Mouse (Mus musculus) adrenal gland, postnatal 14 days (tissue): ENCODE results near the gene Igsf9b. TPM values are rescaled to one million over a fixed set of nuclear protein-coding genes. Genes with fewer than 3 reads are reported as not detected.
A peak's percentile ranks its signal among the peaks of the same experiment; 100 is the strongest.

Experiments used
- DNase-seq: peaks from one replicate; pipeline ENCODE4 v3.0.0; 2021; ENCODE audit warnings: mixed read lengths
- total RNA-seq: library from RNA; stranded (reverse); gene quantifications from 2 replicates; pipeline ENCODE4 v1.2.3, GENCODE M21; 2021

Igsf9b gene
- total RNA-seq, 1 experiment from 2014 or later: 4.0 TPM

DNA sequence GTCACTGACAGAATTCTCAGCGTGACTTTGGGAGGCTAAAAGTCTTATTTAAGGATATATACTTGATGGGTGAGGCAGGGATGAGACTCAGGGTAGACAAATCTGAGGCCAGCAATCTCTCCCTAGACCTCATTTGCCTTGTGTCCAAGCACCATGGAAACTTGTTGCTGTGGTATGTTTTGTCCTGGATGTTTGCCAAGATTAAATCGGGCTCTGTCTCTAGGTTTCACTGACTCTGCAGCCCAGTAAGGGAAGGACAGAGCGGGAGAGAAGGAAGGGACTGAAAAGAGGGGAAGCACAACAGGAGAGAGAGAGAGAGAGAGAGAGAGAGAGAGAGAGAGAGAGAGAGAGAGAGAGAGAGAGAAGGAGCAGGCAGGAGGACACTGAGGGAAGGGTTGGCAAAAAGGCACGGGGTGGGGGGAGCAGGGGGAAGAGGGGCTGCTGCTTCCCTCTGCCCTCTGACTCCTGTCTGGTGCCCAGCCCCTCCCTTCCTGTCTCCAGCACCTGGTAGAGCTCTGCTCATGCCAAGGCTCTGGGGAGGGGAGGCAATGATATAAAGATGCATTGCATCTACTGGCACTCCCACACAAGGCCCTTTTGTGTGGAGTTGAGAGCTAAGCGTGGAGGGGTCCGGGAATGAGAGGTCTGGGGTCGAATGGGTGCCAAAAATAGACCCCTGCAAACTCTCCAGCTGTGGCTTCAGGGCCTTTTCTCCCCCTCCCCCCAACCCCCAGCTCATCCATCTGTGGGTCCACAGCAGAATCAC lies 9.3 kb upstream of the Igsf9b start:
- no peak for DNase-seq

DNA sequence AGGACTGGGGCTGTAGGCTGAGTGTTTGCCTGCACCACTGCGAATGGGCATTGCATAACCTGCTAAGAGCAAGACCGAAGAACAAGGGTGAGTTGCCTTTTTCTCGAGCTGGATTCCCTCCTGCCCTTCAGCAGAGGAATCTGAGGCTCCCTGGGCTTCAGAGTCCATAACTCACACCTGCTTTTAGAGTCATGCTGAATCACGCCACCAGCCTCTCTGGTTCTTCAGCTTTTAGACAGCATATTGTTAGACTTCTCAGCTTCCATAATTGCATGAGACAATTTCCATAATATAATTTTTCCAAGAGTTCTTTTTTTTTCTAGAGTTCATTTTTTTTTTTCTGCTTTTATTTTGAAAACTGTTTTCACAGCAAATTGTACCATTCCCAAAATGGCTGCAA lies 4.6 kb upstream of the Igsf9b start:
- no peak for DNase-seq

DNA sequence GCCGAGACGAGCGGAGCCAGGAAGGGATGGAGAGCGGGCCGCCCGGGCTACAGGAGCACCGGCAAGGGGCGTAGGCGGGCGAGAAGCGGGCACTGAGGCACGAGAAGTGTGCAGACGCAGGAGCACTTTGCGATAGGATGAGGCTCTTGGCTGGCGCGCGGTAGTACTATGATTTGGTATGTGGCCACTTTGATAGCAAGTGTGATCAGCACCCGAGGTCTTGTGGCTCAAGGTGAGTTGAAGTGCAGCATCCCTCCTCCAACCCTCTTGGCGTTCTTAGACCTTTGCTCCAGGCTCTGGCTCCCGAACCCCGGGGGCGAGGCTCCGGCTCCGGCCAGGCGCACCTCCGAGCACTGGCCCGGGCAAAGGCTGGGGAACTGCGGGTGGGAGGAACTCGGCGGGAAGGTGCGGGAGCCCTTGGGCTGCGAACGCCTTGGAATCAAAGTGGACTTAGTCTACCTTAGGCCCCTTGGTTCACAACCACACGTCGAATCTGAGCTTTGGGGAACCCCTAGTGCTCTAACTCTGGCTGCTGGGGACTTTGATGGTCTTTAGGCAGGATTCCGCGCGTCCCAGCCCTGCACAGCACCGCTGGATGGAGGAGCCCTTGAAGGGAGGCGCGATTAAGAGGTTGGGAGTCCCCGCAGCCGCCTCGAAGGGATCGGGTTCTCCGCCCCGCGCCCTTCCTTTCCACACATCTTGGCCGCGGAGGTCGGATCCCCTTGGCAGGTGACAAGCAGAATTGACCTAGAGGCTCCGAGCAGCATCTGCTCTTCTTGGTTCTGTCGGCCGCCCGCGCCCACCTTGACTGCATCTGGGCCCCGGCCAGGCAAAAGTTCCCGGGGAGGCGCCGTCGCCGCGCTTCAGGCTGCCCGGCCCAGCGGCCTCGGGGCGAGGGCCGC lies 533 bp downstream of the Igsf9b start:
- peak; percentile 30 for DNase-seq

DNA sequence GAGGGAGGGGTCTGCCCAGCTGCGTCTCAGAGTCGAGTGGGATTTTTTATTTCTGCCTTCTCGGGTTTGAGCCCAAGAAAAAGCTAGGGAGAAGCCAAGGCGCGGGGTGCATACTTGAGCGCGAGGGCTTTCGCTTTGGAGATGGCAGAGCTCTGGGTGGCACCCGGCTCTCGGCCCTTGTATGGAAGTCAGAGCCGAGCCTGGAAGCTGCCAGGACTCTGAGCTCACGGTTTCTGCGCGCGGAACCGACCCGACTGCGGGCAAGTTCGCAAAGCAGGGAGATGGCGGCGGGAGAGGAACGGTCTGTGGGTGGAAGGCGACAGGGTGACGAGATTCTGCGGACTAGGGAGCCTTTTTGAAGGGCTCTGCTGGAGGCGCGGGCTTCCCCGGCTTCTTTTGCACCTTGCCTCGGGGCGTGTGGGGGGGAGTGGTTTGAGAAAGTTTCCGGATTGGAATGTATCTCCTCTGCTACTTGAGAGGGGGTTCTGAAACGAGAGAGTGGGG lies 1.2 kb downstream of the Igsf9b start:
- DNase-seq: peak; percentile 59

DNA sequence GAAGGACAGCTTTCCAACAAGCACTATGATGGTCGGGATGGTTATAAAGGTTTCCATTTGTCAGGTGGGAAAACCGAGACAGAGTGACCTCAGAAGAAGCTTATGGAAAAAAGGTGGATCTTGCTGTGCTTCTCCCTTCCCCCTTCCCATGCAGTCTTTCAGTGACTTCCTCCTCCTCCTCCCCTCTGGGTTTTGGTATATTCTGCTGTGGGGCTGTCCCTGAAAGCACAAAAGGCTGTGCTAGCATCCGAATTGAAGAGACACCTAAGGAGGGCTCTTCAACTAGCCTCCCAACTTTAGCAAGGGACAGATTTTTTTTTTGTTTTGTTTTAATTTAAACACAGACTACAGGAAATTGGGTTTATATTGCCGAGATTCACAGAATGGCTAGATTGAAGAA lies 1.7 kb downstream of the Igsf9b start:
- no peak for DNase-seq

DNA sequence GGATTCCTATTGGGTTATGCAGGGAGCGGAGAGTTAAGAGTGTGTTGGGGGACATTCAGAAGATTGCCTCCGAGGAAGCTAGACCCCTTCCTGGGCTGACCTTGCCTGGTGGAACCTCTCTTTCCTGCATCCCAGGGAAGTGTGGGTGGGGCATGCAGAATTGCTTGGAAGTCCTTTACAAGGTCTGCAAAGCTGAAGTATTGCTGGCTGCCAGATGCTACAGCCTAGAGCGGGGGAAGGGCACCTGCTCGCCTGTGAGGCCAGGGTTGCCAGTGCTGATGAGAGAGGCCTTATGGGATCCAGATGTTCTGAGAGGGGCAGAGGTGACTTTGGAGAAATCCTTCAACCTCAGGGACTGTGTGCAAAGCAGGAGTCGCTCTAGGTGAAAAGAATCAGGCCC lies 2.5 kb downstream of the Igsf9b start:
- no peak for DNase-seq

DNA sequence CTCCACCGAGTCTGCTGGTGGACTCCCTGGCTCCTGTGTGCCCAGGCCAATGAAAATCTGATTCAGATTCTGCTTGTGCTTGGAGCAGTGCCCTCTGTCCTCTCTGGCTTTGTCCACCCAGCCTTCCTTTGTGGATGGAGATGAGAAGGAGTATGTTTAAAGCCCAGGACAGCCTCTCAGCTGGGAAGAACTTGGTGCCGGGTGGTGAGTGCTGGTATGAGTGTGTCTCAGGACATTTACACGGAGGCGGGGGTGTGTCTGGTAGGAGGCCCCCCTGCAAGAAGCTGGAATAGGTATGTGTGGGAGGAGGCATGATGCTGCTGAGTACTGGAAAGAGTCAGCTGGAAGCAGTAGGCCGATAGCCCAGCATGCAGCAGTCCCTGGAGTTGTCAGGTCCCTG lies 3.3 kb downstream of the Igsf9b start:
- DNase-seq: no peak

DNA sequence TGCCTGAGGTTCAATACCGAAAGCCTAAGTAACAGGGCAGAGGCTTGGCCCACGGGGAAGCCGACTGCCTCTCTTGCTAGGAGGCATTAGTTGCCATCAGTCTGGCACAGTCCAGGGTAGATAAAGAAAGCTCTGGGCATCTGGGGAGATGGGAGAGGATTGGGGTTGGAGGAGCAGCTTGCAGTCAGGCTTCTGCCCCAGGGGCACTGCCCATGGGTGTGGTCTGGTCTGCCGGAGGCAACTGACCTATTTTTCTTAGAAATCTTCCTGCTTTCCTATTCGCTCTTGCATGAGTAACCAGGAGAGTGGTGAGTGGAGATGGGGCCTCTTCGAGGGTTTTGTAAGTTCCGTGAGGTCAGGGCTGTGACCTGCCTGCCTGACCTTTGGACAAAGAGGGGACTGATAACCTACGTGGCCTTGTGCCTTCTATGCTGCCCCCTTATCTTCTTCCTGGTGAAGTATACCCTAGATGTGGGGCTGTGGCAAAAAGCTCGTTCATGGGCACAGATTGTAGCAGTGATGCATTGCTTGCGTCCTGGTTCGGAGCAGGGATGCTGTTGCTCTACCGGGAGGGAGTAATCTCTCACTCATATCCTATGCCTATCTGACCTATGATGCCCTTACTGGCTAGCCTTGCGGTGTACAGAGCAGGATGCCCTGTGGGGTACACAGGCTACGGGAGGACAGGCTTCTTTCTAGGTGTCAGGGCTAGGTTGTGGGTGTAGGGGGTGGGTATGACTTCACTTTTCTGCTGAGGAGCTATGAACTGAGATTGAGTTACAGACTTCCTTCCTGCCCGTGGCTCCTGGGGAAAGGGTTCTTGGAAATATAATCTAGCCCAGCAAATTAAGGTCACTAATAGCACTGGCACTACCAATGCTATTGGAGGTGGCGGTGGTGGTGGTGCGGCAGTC lies 4.8 kb downstream of the Igsf9b start:
- DNase-seq: no peak

DNA sequence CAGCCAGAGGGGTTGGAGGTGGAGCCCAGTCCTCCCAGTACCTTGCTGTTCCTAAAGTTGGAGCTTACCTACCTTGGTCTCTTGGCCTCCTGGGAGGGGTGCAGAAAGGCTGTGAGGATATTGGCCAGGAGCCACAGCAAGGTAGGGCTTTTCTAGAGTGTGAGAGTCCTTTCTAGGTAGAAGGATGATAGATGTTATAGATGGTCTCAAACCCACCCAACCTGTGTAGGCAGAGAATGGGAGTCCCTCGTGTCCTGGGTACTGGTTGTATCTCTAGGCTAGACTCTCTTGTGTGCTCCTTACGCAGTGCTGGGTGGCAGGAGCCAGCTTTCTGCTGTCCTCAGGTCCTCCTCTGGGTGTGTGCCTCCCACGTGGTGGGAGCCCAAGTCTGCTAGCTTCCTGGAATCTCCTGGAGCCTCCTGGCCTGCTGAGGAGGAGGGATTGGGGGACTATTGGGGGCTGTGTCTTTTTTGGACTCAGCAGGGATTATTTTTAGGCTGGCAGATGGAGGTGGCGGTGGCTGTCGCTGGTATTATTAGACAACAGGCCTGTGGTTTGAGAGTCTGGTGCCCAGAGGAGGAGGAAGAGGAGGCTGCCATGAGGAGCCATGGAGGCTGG lies 5.6 kb downstream of the Igsf9b start:
- no peak for DNase-seq

DNA sequence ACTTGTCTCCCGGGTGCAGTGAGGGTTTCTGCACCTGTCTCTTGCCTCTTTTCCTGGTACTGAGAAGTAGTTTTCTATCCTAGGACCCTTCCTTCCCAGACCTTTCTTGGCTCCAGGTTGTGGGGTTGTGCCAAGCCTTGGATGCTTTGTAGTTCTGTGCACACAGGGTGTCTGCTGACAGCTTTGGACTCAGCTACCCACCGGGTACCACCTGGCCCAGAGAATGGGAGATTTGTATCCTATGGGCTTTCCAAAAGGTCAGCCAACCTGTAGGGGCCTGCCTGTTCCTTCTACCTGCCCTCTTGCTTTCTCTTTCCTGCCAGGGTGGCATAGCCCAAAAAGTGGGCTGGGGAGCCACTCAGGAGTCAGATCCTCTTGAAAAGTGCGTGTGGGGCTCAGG lies 6.5 kb downstream of the Igsf9b start:
- no peak for DNase-seq

DNA sequence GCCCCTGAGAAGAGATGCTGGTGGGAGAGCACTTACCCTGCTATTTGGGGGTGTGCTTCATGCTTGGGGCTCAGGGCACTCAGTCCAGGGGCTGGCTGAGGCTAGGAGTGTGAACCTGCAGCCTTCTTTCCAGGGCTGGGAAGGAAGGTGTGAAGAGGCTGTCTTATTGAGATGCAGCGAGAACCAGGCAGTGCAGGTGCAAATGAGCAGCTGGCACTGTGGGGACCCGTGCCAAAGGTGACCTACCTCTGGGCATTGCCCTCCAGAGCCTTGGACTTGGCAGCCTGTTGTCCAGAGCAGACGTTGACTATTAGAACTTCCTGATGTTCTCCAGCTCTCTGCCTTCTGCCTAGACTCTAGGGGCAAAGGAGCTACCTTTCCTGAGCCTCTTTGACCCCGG lies 7.6 kb downstream of the Igsf9b start:
- no peak for DNase-seq

DNA sequence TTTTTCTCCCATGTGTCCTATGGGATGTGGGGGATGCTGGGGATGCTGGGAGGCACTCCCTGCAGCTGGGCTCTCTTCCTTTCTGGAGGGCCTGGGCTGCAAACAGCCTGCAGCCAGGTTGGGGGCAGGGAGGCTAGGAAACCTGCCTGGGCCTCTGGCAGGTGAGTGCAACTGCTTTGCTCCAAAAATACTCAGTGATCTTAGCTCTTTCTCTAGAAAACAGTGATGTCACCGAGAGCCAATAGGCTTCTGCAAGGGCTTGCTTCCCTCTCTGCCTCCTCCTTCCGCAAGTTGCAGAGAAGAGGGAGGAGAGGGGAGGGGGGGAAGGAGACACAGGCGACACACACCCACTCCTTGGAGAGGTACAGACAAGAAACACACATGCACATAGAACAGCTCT lies 8.3 kb downstream of the Igsf9b start:
- DNase-seq: no peak

DNA sequence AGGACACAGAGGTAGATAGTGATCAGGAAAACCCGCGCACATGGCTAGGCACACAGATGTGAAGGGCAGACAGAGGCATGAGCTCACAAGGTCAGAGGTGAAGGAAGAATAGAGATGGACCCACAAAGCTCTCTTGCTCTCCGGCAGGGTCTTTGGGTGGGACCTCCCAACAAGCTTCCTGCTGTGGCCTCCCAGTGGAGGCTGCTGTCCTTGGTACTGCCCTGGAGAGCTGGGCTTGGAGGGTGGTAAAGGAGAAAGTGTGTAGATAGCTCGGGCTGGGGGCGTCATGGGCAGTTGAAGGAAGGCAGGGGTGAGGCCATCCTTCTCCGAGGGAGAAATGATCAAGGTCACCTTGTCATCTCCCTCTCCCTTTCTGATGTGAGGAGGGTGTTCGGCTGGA lies 9.0 kb downstream of the Igsf9b start:
- peak; percentile 30 for DNase-seq

DNA sequence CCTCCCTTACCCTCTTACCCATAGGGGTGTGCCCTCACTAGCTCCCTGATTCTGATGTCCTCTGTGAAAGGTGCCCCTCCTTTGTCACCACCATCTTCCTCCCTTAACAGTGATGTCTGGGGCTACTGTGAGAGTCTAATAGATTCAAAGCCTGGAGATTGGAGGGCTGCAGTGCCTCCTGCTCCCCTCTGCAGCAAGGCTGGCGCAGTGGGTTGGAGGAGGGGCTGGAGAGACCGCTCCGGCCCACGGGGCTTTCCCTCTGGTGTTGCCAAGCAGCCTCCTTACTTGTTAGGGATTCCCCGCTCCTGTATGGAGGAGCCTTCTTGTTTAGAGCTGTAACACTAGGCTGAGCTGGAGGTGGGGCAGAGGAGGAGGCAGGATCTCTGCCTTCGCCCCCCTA lies 9.6 kb downstream of the Igsf9b start:
- peak; percentile 14 for DNase-seq

DNA sequence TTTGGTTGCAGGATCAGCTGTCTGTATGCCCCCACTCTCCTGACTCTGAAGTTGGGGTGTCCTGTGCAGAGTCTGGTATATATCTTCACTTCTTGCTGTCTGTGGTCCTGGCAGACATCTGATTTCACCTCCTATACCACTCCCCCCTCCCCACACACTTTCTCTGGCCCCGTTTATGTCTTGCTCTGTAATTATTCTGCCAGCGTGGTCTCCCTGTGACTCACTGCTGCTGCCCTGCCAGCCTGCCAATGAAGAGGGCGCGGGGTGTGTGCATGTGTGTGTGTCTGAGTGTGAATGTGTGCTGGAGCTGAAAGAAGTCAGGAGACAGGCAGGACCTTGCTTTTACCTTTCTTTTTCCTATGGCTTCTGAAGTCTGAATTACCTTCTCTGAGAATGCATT lies 11.0 kb downstream of the Igsf9b start:
- no peak for DNase-seq

DNA sequence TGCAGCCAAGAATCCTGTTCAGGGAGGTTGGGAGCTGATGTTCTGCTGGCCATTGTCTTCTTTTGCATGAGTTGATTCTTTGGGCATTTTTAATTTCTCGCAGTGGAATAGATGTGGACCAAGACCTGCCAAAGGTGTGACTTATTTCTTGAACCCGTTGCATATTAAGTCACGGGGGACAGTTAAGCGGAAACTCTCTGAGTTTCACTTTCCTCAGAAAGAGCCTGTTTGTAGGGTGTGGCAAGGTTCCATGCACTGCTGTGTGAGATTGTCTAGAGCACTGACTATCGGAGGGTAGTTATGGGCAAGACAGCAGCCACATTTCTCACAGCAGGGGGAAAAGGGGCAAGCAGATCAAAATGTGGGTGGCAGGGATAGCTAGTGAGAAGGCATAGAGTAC lies 14.4 kb downstream of the Igsf9b start:
- DNase-seq: no peak

DNA sequence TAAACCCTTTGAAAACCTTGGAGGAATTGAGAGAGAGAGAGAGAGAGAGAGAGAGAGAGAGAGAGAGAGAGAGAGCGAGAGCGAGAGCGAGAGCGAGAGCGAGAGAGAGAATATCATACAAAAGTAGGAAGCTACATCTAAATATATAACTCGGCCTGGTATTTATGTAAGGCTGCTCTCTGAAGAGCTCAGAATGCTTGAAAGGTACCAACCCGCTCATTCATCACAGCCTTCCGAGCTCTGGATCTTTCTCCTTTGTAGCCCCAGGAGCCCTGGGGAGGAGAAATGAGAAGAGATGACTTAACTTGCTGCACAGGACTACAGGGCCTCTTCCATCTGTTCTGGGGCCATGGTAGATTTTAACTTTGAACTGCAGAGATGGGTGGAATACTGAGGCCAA lies 22.3 kb downstream of the Igsf9b start:
- no peak for DNase-seq

DNA sequence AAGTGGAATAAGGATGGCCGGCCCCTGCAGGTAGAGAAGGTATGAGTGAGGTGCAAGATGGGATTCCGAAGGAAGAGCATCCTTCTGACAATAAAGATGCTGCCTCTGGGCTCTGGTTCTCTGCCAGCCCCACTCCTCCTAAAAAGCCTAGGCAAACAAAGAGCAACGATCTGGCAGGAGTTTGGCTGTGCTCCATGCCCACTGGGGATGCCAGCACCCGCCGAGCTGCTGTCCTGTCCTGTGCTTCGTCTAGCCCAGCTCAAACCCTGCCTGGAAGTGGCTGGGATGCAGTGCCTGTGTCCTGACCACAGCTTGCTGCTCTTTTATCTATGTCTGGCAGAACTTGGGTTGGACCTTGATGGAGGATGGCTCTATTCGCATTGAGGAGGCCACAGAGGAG lies 23.3 kb downstream of the Igsf9b start:
- DNase-seq: no peak

DNA sequence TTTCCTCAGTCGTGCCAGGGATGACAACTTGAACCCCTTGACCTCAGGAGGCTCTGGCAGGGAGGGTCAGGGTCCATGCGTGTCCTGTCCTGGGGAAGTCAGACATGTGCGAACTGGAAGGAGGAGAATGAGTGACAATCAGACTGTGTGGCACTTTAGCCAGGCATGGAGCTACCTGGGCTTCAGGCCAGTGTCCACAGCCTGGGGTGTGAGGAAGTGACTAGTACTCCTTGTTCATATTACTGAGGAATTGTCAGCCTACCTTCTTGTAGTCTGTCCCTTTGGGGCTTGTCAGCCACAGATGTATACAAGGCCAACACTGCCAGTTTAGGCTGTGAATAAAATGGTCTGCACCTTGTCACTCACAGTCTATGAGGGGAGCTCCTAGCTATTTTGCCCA lies 24.4 kb downstream of the Igsf9b start:
- no peak for DNase-seq

DNA sequence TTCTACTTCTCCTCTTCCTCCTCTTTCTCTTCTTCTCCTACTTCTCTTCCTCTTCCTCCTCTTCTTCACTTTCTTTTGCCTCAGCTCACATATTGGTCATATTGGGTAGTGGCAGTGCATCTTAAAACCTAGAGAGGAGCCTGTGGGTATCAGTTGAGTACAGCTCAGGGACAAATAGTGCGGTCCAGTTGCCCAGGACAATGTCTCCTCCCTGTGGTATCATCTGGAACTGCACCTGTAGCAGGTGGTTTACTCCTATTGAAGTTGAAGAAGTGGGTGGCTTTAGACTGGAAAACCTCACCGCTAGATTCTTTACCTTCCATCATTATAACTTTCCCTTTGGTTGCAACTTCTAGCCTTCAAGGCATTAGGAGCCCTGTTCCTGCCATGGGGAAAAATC lies 26.9 kb downstream of the Igsf9b start:
- DNase-seq: peak; percentile 84

DNA sequence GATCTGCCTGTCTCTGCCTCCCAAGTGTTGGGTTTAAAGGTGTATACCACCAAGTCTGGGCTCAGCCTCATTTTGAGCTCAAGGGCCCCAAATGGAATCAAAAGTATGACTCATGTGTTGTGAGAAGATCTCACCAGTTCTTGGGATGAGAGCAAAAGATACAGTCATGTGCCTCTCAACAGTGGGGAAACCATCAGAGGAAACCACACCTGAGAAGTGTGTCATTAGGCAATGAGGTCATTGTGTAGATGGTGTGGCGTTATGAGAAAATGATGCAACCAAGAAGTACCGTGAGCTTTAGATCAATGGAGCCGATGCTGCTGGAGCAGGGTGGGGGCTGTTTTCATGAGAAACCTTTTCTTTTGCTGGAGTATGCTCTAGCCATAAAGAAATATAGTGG lies 28.6 kb downstream of the Igsf9b start:
- no peak for DNase-seq

DNA sequence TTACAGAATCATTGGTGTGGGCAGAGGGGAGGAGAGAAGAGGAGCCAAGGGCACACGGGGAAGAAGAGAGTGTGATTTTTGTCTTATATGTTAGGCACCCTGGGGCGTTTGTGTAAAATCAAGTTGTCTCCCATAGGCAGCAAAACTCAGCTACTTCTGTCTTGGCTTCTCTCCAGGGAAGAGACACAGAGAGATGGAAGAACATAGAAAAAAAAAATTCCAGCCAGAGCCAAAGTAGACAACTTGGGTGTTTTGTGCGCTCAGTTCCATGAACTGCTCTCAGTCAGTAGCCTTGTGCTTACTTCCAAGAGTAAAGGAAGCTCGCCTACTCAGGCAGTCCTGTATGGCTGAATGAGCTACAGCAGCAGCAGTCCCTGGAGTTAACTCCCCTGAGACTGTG lies 31.4 kb downstream of the Igsf9b start:
- no peak for DNase-seq
